Mouse (Mus musculus) lung, postnatal 36 days (tissue): ENCODE results near the gene Il34.

ENCODE experiments used
- DNase-seq: peaks from one replicate; pipeline ENCODE4 v3.0.0; 2022; ENCODE audit warnings: mixed read lengths

Gene Il34

GRCm38 (mm10) chr8:110805669-110806068, at the start of gene Il34:
TSS of gene Il34 (minus strand) at chr8:110805924.
- DNase-seq = peak; percentile 46

DNA sequence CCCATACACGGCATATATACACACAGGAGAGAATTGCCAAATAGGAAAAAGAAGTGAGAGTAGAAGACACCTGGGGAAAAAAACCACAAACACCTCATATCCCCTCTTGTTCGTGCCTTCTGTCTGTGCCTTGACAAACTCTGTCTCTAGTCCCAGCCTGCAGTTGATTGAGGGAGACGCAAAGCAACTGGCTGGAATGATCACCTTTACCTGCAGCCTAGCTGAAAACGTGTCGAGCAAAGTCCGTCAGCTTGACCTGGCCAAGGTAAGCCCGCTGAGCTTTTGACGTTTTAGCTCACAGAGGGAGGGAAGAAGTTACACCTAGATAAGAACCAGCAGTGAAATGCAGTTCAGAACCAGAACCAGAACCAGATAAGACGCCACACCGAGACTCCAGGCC, 45.5 kb upstream of the Il34 start:
- DNase-seq = no peak

DNA sequence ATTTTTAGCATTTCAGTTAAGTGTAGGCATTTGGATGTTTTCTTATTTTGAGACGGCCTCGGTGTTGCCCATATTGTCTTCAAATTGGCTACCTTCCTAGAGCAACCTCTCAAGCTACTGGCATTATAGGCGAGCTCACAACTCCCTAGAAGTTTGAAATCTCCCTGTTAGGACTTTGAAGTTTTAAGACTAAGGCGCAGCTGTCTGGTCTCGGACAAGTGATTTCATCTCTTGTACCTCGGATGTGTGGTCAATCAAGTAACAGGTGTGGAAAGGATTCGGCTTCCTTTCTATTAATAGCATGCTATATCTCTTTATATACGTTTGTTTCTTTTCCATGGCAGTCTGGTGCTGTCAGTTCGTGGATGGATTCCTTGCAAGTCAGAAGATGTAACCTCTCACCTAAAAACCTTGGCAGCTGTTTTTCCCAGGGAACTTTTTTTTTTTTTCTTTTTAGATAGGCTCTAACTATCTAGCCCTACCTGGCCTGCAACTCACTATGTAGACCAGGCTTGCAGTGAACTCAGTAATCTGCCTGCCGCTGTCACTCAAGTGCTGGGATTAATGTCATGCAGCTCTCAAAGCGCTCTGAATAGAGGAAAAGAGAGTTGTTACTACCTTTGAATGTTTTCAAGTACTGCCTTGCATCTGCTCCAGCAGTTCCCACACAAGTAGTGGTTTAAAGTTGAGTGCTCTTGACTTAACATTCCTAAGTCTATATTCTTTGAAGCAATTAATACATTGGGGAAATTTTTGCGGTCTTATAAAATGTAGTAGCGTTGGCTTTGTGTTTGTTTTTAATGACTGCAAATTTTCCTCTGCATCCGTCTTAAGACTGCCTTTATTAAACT, 42.1 kb upstream of the Il34 start:
- peak; percentile 25 for DNase-seq

- DNase-seq = no peak
Observed at GRCm38 (mm10) chr8:110847171-110847549, 41.4 kb upstream of the Il34 start.

GRCm38 (mm10) chr8:110846405-110847170, 40.9 kb upstream of the Il34 start, which contains the start of the genes Cog4 and Sf3b3:
TSS of gene Cog4 (plus strand) at chr8:110846600.
TSS of gene Sf3b3 (minus strand) at chr8:110846787.
- peak; percentile 94 for DNase-seq

- DNase-seq = no peak
Observed at GRCm38 (mm10) chr8:110845821-110846404, 40.2 kb upstream of the Il34 start.

GRCm38 (mm10) chr8:110844941-110845340, 39.2 kb upstream of the Il34 start:
- no peak for DNase-seq

GRCm38 (mm10) chr8:110843207-110843606, 37.5 kb upstream of the Il34 start:
- DNase-seq = no peak

DNA sequence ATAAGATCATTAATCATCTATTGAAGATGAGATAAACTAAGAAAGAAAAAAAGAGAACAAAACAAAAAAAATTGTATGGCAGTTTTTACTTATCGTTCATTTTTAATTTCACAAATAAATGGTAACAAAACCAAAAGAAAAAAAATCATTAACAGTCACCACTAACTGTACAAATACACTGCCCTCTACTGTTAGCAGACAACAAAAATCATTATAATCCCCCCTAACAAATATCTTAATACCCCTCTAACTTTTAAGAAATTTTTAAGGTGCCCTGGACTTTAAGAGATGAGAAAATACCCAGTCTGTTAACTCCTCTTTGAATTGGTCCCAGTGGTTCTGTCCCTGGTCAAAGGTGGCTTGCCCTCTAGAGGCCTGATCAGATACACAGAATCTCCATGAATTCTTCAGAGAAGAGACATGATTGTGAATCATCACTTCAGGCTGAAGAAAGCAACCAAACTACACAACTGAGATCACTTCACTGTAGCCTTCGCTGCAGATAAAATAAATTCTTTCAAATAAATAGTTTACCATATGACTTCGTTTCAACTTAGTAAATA, 36.4 kb upstream of the Il34 start:
- DNase-seq = no peak

GRCm38 (mm10) chr8:110831956-110832355, 26.2 kb upstream of the Il34 start:
- no peak for DNase-seq

DNA sequence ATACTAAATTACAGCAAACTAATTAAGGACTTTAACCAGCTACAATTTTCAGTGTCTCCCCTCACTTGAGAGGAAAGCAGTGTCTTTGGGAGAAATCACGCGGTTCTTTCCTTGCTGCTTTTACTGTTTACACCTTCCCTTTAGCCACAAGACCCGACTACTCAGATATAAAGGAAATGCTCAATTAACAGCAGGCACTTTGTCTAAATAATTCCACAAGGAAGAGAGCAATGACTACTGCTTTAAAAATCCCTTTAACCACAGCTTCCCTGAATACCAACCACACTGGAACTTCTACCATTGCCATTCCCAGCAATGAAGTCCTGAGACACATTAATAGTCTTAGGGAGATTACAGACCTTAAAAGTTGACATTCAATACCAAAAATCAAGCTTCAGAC, 22.8 kb upstream of the Il34 start:
- no peak for DNase-seq

GRCm38 (mm10) chr8:110824861-110825260, 19.1 kb upstream of the Il34 start:
- no peak for DNase-seq

GRCm38 (mm10) chr8:110821960-110822359, 16.2 kb upstream of the Il34 start:
- no peak for DNase-seq

- peak; percentile 11 for DNase-seq
Observed at GRCm38 (mm10) chr8:110820257-110820656, 14.5 kb upstream of the Il34 start.

DNA sequence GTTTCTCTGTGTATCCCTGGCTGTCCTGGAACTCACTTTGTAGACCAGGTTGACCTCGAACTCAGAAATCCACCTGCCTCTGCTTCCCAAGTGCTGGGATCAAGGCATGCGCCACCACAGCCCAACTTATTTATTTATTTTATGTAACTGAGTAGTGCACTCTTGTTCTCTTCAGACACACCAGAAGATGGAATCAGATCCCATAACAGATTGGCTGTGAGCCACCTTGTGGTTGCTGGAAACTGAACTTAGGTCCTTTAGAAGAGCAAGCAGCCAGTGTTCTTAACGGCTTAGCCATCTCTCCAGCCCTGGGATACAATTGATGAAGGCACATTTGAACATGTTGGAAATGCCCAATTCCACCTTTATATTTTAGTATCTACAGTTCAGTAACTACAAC, 12.9 kb upstream of the Il34 start:
- DNase-seq = peak; percentile 45

DNA sequence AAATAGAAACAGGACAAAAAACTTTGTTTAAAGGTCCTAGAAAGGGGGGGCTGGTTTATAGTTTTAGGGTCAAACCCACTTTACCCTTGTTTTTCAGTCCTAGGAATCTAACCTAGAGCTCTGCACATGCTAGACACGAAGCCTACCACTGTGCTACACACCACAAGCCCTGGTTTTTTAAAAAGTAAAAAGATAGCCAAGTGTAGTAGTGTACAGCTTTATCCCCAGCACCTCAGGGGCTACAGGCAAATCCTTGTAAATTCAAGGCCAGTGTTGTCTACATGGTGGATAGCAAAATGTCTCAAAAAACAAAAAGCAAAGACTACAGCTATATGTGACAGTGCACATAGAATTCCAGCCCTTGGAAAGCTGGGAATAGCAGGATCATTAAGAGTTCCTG, 11.3 kb upstream of the Il34 start:
- no peak for DNase-seq

GRCm38 (mm10) chr8:110815308-110815707, 9.6 kb upstream of the Il34 start:
- no peak for DNase-seq

- no peak for DNase-seq
Observed at GRCm38 (mm10) chr8:110813081-110813812, 7.5 kb upstream of the Il34 start.

DNA sequence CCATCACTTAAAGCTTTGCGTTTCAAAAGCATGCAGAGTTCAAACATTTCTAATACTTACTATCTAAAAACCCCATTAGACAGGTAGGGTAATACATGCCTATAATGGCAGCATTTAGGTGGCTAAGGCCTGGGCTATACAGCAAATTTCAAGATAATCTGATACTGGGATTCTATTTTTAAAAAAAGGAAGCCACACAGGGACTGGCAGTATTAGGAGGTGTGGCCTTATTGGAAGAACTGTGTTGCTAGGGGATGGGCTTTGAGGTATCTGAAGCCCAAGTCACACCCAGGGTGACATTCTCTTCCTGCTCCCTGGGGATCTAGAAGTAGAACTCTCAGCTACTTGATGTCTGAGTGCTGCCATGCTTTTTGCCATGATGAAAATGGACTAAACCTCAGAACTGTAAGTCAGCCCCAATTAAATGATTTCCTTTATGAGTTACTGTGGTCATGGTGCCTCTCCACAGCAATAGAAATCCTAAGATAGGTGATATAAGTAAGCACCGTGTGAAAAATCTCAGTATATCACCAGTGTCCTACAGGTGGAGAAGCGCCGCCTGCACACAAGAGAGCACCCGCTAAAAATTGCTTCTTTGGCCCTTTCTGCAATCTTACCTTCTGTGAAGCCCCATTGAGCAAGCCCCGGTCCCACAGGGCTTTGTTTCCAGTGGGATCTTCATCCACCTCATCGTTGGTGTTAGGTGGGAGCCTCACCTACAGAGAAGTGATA, 6.8 kb upstream of the Il34 start:
- DNase-seq = no peak

- DNase-seq = no peak
Observed at GRCm38 (mm10) chr8:110811793-110812192, 6.1 kb upstream of the Il34 start.

- DNase-seq = no peak
Observed at GRCm38 (mm10) chr8:110811116-110811515, 5.4 kb upstream of the Il34 start.
